Mouse (Mus musculus): ENCODE results near the gene Slc25a39.

- TF ChIP-seq CTCF (IDR thresholded peaks at IDR 0.05; ENCODE audit: low read depth, low read length) (no peak), POLR2A (IDR thresholded peaks at IDR 0.05; ENCODE audit: extremely low read depth, insufficient read depth, low read length) (no peak)
Measured at GRCm38 (mm10) chr11:102415034-102415802, 7.5 kb upstream of the Slc25a39 start.
